Mouse (Mus musculus): ENCODE results near the gene 1700123O20Rik. TPM values are rescaled to one million over a fixed set of nuclear protein-coding genes. Genes with fewer than 3 reads are reported as not detected.

1700123O20Rik gene
- polyA plus RNA-seq, 1 experiment from 2014 or later: 93.3 TPM

- Histone ChIP-seq H3K27me3 (replicated peaks) (no peaks in the 10 kb centered on the region), H3K27ac (peak within 1 kb of the TSS; percentile 79), H3K9me3 (no peaks in the 10 kb centered on the region), H3K4me2 (replicated peaks) (peak within 1 kb of the TSS; percentile 68), H3K4me1 (peaks cover 23% of the 10 kb centered on the region), H3K36me3 (peaks cover 34% of the 10 kb centered on the region), H3K9ac (peak within 1 kb of the TSS; percentile 78), H3K4me3 (peak within 1 kb of the TSS; percentile 69)
- under 1% methylated on average over 44 of the region's 44 CpGs for WGBS
- peak; percentile 98 for ATAC-seq (ENCODE audit: low FRiP score, low read depth)
These were observed 617 bp downstream of the 1700123O20Rik start, which contains the start of gene Acin1 for GRCm38 (mm10) chr14:54686522-54687143. Acin1 (minus strand) TSS chr14:54686931.

DNA sequence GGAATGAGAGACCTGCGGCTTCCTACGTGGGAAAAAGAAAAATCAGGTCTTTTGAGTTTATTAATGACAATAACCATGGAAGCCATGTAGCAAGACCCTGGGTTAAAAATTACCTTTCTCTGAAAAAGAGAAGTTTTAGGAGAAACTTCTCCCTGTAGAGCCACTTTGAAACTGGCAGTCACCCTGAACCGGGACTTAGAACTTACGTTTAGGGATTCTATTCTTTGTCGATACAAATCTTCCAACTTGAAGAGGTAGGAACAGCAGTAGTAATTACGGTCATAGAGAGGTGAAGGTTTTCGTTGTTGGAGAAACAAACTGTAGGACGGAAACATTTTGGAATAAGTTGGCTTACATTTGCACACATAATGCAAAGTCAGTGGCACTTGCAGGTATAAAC is 1.2 kb downstream of the 1700123O20Rik start:
- H3K4me3 ChIP-seq: peak overlapping the region; percentile 69
- no peaks in the 10 kb centered on the region for H3K27me3 ChIP-seq (replicated peaks)
- H3K9ac ChIP-seq: peak overlapping the region; percentile 57
- H3K4me2 ChIP-seq (replicated peaks): peak overlapping the region; percentile 66
- H3K4me1 ChIP-seq: peaks cover 23% of the 10 kb centered on the region
- H3K9me3 ChIP-seq: no peaks in the 10 kb centered on the region
- peaks cover 34% of the 10 kb centered on the region for H3K36me3 ChIP-seq
- no peak for ATAC-seq (ENCODE audit: low FRiP score, low read depth)
- no peak overlapping the region for H3K27ac ChIP-seq
- 8% methylated on average over 8 of the region's 8 CpGs for WGBS

GRCm38 (mm10) chr14:54695042-54695441 is 9.0 kb downstream of the 1700123O20Rik start:
- no peaks in the 10 kb centered on the region for H3K27me3 ChIP-seq (replicated peaks)
- no peak overlapping the region for H3K9ac ChIP-seq
- H3K9me3 ChIP-seq: no peaks in the 10 kb centered on the region
- H3K4me1 ChIP-seq: no peaks in the 10 kb centered on the region
- H3K4me2 ChIP-seq (replicated peaks): no peak overlapping the region
- no peak for ATAC-seq (ENCODE audit: low FRiP score, low read depth)
- 85% methylated on average over 6 of the region's 6 CpGs for whole genome bisulfite sequencing
- no peak overlapping the region for H3K4me3 ChIP-seq
- H3K36me3 ChIP-seq: peaks cover 26% of the 10 kb centered on the region
- H3K27ac ChIP-seq: no peak overlapping the region

DNA sequence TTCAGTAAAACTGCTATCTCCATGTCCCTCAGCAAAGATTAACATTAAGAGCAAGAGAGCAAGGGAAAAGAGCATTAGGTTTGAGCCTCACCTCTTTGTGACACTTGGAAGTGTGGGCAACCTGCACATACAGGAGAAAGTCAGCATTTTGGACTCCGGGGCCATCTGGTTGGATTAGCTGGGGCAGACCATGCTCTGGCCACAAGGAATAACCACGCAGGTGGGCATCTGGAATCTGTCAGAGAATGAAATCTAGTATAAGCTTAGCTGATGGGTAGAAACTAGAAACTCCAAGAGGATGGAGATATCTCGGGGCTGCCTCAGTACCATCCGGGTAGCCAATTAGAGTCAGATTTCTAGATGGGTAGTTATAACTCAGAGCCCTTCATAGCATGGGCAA is 10.7 kb downstream of the 1700123O20Rik start:
- no peak overlapping the region for H3K27ac ChIP-seq
- WGBS: 84% methylated on average over 4 of the region's 4 CpGs
- H3K4me2 ChIP-seq (replicated peaks): no peak overlapping the region
- ATAC-seq (ENCODE audit: low FRiP score, low read depth): no peak
- no peaks in the 10 kb centered on the region for H3K27me3 ChIP-seq (replicated peaks)
- H3K9ac ChIP-seq: no peak overlapping the region
- no peaks in the 10 kb centered on the region for H3K9me3 ChIP-seq
- H3K36me3 ChIP-seq: peaks cover 16% of the 10 kb centered on the region
- no peak overlapping the region for H3K4me3 ChIP-seq
- H3K4me1 ChIP-seq: no peaks in the 10 kb centered on the region

DNA sequence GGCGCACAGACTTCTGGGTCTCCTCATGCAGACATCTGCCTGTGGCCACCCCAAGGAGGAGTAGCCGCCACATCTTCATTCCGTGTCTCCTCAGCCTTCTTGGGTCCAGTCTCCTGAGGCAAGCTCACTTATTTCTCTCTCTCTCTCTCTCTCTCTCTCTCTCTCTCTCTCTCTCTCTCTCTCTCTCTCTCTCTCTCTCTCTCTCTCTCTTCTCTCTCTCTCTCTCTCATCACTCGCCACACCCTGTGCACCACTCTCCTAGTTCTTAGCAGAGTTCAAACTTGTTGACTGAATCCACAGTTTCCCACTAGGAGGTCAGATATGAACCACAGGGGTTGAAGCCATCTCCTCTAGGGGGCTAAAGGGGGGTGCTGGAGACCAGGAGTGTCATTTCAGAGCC is 12.7 kb downstream of the 1700123O20Rik start, which contains the start of gene Gm29776:
Gene Gm29776, minus strand, starts transcription at position 101 of the 400 bp plus-strand sequence.
- Histone ChIP-seq H3K27ac (no peak within 1 kb of the TSS), H3K9me3 (no peaks in the 10 kb centered on the region), H3K4me1 (no peaks in the 10 kb centered on the region), H3K9ac (0 out of 2 replicates have a peak within 1 kb of the TSS, but pooled peaks have one; percentile 29), H3K36me3 (peaks cover 7% of the 10 kb centered on the region; the same call in 1 of the 2 replicates), H3K4me2 (replicated peaks) (no peak within 1 kb of the TSS), H3K27me3 (replicated peaks) (no peaks in the 10 kb centered on the region), H3K4me3 (no peak within 1 kb of the TSS)
- WGBS: 85% methylated on average over 4 of the region's 4 CpGs
- no peak for ATAC-seq (ENCODE audit: low FRiP score, low read depth)

GRCm38 (mm10) chr14:54699586-54699985 is 13.6 kb downstream of the 1700123O20Rik start:
- Histone ChIP-seq H3K36me3 (0 out of 2 replicates have a peak, but pooled peaks cover 4% of the 10 kb centered on the region), H3K27ac (no peak overlapping the region), H3K27me3 (replicated peaks) (no peaks in the 10 kb centered on the region), H3K4me1 (no peaks in the 10 kb centered on the region), H3K9ac (no peak overlapping the region), H3K4me3 (no peak overlapping the region), H3K9me3 (no peaks in the 10 kb centered on the region), H3K4me2 (replicated peaks) (no peak overlapping the region)
- 47% methylated on average over 3 of the region's 3 CpGs for WGBS
- ATAC-seq (ENCODE audit: low FRiP score, low read depth): no peak

DNA sequence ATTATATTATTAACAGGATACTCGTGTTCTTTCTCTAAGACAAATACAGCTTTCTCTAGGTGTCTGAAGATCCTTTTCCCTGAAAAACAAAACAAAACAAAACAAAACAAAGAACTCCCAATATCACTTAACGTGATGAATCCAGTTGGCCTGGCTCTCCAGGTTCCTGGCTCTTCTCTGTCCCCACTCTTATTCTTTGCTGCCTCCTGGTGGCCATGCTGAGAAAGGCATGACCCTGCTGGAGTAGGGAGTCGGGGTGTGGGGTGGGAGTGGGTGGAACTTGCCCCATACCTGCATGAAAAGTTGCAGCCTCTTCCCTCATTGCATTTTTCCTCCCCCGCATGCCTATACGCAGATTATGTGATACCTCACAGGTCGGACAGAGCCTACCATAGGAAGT is 15.3 kb downstream of the 1700123O20Rik start:
- Histone ChIP-seq H3K27me3 (replicated peaks) (no peaks in the 10 kb centered on the region), H3K27ac (no peak overlapping the region), H3K4me1 (no peaks in the 10 kb centered on the region), H3K9ac (no peak overlapping the region), H3K9me3 (no peaks in the 10 kb centered on the region), H3K4me2 (replicated peaks) (no peak overlapping the region), H3K36me3 (no peaks in the 10 kb centered on the region), H3K4me3 (no peak overlapping the region)
- 11% methylated on average over 6 of the region's 6 CpGs for WGBS
- no peak for ATAC-seq (ENCODE audit: low FRiP score, low read depth)

DNA sequence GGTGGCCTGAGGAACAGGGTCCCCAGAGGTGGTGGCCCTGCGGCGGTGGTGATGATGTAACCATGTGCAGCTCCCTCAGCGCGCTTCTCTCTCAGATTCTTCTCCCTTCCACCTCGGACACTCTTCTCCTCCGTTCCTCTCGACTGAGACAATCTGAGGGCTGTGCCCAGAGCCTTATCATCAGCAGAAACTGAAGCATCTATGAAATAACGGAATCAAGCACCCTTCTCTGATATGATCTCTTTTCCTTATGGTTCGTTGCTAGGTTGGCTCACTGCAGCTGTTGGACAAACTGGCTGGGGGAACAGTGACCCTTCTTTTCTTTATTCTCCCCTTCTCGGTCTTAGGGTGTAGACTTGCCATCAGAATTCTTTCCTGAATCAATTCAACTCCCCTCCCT is 17.2 kb downstream of the 1700123O20Rik start:
- Histone ChIP-seq H3K27ac (no peak overlapping the region), H3K4me3 (no peak overlapping the region), H3K27me3 (replicated peaks) (no peaks in the 10 kb centered on the region), H3K4me1 (no peaks in the 10 kb centered on the region), H3K9me3 (no peaks in the 10 kb centered on the region), H3K36me3 (no peaks in the 10 kb centered on the region), H3K4me2 (replicated peaks) (no peak overlapping the region), H3K9ac (no peak overlapping the region)
- 75% methylated on average over 10 of the region's 10 CpGs for WGBS
- ATAC-seq (ENCODE audit: low FRiP score, low read depth): no peak

GRCm38 (mm10) chr14:54705844-54706243 is 19.8 kb downstream of the 1700123O20Rik start:
- Histone ChIP-seq H3K4me3 (no peak overlapping the region), H3K4me1 (no peaks in the 10 kb centered on the region), H3K36me3 (no peaks in the 10 kb centered on the region), H3K27ac (no peak overlapping the region), H3K27me3 (replicated peaks) (no peaks in the 10 kb centered on the region), H3K4me2 (replicated peaks) (no peak overlapping the region), H3K9ac (no peak overlapping the region), H3K9me3 (no peaks in the 10 kb centered on the region)
- no peak for ATAC-seq (ENCODE audit: low FRiP score, low read depth)
- WGBS: 61% methylated on average over 5 of the region's 5 CpGs

GRCm38 (mm10) chr14:54706589-54707320 is 20.7 kb downstream of the 1700123O20Rik start:
- no peak overlapping the region for H3K27ac ChIP-seq
- 67% methylated on average over 17 of the region's 17 CpGs for WGBS
- no peak for ATAC-seq (ENCODE audit: low FRiP score, low read depth)
- no peak overlapping the region for H3K9ac ChIP-seq
- H3K4me2 ChIP-seq (replicated peaks): no peak overlapping the region
- no peaks in the 10 kb centered on the region for H3K36me3 ChIP-seq
- no peaks in the 10 kb centered on the region for H3K9me3 ChIP-seq
- no peaks in the 10 kb centered on the region for H3K4me1 ChIP-seq
- H3K27me3 ChIP-seq (replicated peaks): no peaks in the 10 kb centered on the region
- no peak overlapping the region for H3K4me3 ChIP-seq

GRCm38 (mm10) chr14:54709054-54709453 is 23.0 kb downstream of the 1700123O20Rik start:
- H3K4me1 ChIP-seq: no peaks in the 10 kb centered on the region
- H3K9me3 ChIP-seq: no peaks in the 10 kb centered on the region
- WGBS: 82% methylated on average over 9 of the region's 9 CpGs
- H3K27ac ChIP-seq: no peak overlapping the region
- H3K4me3 ChIP-seq: no peak overlapping the region
- H3K27me3 ChIP-seq (replicated peaks): no peaks in the 10 kb centered on the region
- no peak overlapping the region for H3K9ac ChIP-seq
- no peaks in the 10 kb centered on the region for H3K36me3 ChIP-seq
- H3K4me2 ChIP-seq (replicated peaks): no peak overlapping the region
- ATAC-seq (ENCODE audit: low FRiP score, low read depth): no peak

DNA sequence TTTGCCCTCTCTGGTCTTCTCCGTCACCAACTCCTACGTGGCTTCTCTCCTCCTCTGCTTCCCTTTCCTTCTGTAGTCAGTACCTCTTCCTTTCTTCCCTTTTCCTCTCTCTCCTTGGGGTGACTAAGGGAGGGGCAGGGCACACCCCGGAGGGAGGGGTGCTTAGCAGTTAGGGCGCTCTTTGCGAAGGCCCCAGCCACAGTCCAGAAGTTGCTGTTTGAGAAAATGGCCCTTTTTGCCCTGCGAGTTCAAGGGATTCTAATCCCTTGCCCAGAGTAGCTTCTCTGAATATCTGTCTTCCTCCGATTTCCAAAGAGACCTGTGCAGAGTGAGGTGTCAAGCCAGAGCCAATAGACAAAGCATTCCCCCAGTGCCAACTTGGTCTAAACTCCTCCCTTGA is 26.1 kb downstream of the 1700123O20Rik start, which contains the start of gene Cebpe:
Gene Cebpe, minus strand, starts transcription at position 101 of the 400 bp plus-strand sequence.
- Histone ChIP-seq H3K36me3 (no peaks in the 10 kb centered on the region), H3K9me3 (no peaks in the 10 kb centered on the region), H3K9ac (no peak within 1 kb of the TSS), H3K4me3 (no peak within 1 kb of the TSS), H3K4me2 (replicated peaks) (no peak within 1 kb of the TSS), H3K27me3 (replicated peaks) (no peaks in the 10 kb centered on the region), H3K4me1 (0 out of 2 replicates have a peak, but pooled peaks cover 7% of the 10 kb centered on the region), H3K27ac (no peak within 1 kb of the TSS)
- WGBS: 90% methylated on average over 7 of the region's 7 CpGs
- ATAC-seq (ENCODE audit: low FRiP score, low read depth): no peak
